Mouse (Mus musculus): ENCODE data around the gene Trak2. TPM values are rescaled to one million over a fixed set of nuclear protein-coding genes. Genes with fewer than 3 reads are reported as not detected.
A peak's percentile ranks its signal among the peaks of the same experiment; 100 is the strongest.

Trak2 gene
- polyA plus RNA-seq, 1 experiment from 2014 or later = 14.0 TPM

DNA sequence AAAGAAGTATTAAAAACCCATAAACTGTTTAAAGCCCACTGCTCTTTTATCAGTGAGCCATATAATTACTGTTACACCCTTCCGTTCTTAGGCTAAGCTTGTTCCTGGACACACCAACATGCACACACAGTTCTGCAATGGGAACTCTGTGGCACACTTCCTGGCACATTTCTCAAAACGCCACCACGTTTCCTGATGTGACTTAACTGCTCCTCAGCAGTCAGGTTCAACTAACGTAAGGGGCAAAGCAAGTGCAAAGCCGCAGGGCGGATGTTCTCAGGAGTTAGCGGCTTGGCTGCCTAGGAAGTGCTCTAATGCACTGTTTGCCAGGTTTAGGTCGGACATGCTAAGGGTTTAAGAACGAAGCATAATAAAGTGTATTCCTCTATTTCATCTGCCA, 17.0 kb downstream of the Trak2 start:
- Histone ChIP-seq H3K4me1 (replicated peaks; ENCODE audit: control insufficient read depth, insufficient read depth, low read length) (peaks cover 15% of the 10 kb centered on the region), H3K27me3 (ENCODE audit: control insufficient read depth, insufficient read depth, low read depth, low read length) (no peaks in the 10 kb centered on the region)

DNA sequence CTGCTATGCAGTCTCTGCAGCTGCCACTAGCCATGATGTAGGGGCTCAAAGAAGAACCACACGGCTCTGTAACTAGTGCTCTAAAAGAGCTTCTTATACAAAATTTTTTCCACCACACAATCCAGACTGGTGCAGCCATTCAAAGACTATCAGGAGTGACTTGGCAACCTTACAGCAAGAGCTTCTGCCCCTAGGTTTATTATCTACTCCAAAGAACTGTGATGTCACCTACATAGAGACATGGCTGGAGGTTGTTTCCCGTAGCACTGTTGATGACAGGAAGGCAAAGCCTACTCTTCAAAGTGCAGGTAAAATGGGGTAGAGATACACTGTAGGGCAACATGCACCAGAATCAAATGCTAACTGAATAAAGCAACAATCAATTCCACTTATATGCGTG, 17.5 kb downstream of the Trak2 start:
- Histone ChIP-seq H3K4me3 (ENCODE audit: low read length) (no peak overlapping the region), H3K36me3 (ENCODE audit: control insufficient read depth, insufficient read depth, low read length) (no peaks in the 10 kb centered on the region), H3K9me3 (ENCODE audit: control insufficient read depth, low read length) (no peaks in the 10 kb centered on the region), H3K4me1 (replicated peaks; ENCODE audit: control insufficient read depth, insufficient read depth, low read length) (peaks cover 18% of the 10 kb centered on the region), H3K4me2 (ENCODE audit: low read depth, low read length) (no peak overlapping the region), H3K9ac (ENCODE audit: low read length) (no peak overlapping the region), H3K27me3 (ENCODE audit: control insufficient read depth, insufficient read depth, low read depth, low read length) (no peaks in the 10 kb centered on the region), H3K27ac (ENCODE audit: low read length) (no peak overlapping the region; the same call in 1 of the 2 replicates)
- ATAC-seq (ENCODE audit: low read depth) = no peak
- WGBS = 77% methylated on average over 3 of the region's 3 CpGs

More for the DNA sequence above, 17.0 kb downstream of the Trak2 start:
- Histone ChIP-seq H3K4me2 (ENCODE audit: low read depth, low read length) (no peak overlapping the region), H3K36me3 (ENCODE audit: control insufficient read depth, insufficient read depth, low read length) (no peaks in the 10 kb centered on the region), H3K9ac (ENCODE audit: low read length) (no peak overlapping the region), H3K27ac (ENCODE audit: low read length) (no peak overlapping the region), H3K9me3 (ENCODE audit: control insufficient read depth, low read length) (no peaks in the 10 kb centered on the region), H3K4me3 (ENCODE audit: low read length) (no peak overlapping the region)
- peak; percentile 63 for ATAC-seq (ENCODE audit: low read depth)
- 64% methylated on average over 9 of the region's 9 CpGs for WGBS

DNA sequence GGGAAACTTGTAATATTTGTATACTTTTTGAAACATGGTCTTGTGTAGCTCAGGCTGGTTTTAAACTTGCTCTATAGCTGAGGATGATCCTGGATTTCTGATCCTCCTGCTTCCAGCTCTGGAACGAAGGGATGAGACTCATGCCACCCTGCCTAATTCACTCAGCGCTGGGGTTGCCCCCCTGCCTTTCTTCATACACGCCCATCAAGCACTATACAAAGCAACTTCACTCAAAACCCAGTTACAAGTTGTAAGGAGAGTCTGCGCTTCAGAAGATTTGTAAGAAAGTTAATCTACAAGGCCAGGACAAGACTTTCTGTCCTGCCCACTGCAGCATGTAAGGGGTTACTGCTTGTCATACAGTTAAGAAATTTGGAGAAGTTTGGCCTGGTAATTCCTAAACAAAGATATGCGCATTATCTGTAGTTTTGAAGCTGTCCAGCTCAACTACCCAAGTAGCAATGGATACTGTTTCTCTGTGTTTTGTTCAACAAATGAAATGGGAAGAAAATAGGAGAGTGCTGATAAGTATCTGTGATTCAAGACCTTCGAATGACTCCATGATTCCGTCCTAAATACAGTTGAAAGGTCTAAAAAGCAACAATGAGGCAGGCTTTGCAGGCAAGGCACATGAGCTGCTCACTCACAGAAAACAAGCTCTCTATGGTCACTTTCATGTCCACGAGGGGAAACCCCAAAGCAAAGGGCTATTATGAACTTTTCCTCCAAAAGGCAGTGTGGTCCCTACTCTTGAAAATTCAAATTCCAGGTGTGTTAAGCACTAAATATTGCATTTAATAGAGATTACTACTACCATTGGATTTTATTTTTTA, 18.4 kb downstream of the Trak2 start:
- H3K9me3 ChIP-seq (ENCODE audit: control insufficient read depth, low read length) = no peaks in the 10 kb centered on the region
- H3K4me3 ChIP-seq (ENCODE audit: low read length) = no peak overlapping the region
- WGBS = 75% methylated on average over 8 of the region's 8 CpGs
- H3K36me3 ChIP-seq (ENCODE audit: control insufficient read depth, insufficient read depth, low read length) = no peaks in the 10 kb centered on the region
- H3K9ac ChIP-seq (ENCODE audit: low read length) = no peak overlapping the region
- ATAC-seq (ENCODE audit: low read depth) = no peak
- H3K27ac ChIP-seq (ENCODE audit: low read length) = no peak overlapping the region
- no peaks in the 10 kb centered on the region for H3K27me3 ChIP-seq (ENCODE audit: control insufficient read depth, insufficient read depth, low read depth, low read length)
- no peak overlapping the region for H3K4me2 ChIP-seq (ENCODE audit: low read depth, low read length)
- H3K4me1 ChIP-seq (replicated peaks; ENCODE audit: control insufficient read depth, insufficient read depth, low read length) = peaks cover 20% of the 10 kb centered on the region

DNA sequence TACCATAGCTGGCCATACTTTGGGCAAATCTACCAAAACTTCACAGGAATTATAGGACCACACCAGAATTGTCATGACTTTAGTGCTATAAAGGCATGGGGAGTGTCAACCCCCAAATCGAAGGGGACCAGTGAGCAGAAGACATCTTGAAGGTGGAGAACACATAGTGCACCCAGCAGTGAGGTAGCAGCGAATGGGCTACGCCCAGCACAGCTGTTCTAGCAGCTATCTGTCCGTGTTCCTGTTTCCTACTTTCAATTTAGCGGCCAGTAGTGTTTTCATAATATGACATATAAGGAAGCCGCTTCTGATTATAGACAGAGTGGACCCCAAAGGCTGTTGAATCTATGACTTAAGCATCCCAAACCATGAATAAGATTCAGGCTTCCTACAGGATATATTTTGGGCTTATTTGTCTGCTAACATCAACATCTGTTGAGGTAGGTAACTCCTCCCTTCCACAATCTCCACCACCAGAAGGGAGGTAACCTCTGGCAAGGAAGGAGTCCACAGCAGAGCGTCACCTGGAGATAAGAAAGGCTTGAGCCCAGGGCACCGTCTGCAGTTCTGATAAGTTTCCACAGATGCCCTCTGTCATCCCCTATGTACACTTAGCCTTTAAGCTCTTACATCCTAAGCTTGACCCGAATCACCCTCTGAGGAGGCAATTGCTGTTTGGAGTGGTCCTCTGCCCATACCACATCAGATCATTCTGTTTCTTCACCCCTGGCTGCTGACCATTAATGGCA, 19.4 kb downstream of the Trak2 start:
- WGBS = 71% methylated on average over 9 of the region's 9 CpGs
- no peak overlapping the region for H3K27ac ChIP-seq (ENCODE audit: low read length)
- no peaks in the 10 kb centered on the region for H3K27me3 ChIP-seq (ENCODE audit: control insufficient read depth, insufficient read depth, low read depth, low read length)
- no peaks in the 10 kb centered on the region for H3K36me3 ChIP-seq (ENCODE audit: control insufficient read depth, insufficient read depth, low read length)
- H3K4me2 ChIP-seq (ENCODE audit: low read depth, low read length) = no peak overlapping the region
- no peak overlapping the region for H3K9ac ChIP-seq (ENCODE audit: low read length)
- no peak for ATAC-seq (ENCODE audit: low read depth)
- H3K4me1 ChIP-seq (replicated peaks; ENCODE audit: control insufficient read depth, insufficient read depth, low read length) = peaks cover 20% of the 10 kb centered on the region
- no peaks in the 10 kb centered on the region for H3K9me3 ChIP-seq (ENCODE audit: control insufficient read depth, low read length)
- no peak overlapping the region for H3K4me3 ChIP-seq (ENCODE audit: low read length)

DNA sequence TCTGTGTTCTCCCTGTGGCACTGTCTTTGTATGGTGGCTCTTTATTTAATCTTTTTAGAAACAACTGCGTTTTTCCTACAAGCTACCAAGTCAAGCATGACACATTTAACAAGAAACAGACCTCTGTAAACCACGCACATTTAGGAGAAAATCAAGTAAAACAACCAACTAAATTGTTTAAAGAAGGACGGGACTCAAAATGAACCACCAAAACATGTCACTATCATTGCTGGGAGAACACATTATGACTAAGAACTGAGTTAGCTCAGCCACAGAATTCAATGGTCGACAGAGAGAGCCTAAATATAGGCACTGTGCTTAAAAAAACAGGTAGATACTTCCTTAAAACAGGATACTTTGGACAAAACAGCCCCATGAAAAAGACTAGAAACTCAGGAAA, 20.2 kb downstream of the Trak2 start:
- WGBS = 65% methylated on average over 4 of the region's 4 CpGs
- Histone ChIP-seq H3K4me2 (ENCODE audit: low read depth, low read length) (no peak overlapping the region), H3K9me3 (ENCODE audit: control insufficient read depth, low read length) (no peaks in the 10 kb centered on the region), H3K27ac (ENCODE audit: low read length) (no peak overlapping the region), H3K4me1 (replicated peaks; ENCODE audit: control insufficient read depth, insufficient read depth, low read length) (peaks cover 19% of the 10 kb centered on the region), H3K4me3 (ENCODE audit: low read length) (no peak overlapping the region), H3K27me3 (ENCODE audit: control insufficient read depth, insufficient read depth, low read depth, low read length) (no peaks in the 10 kb centered on the region), H3K36me3 (ENCODE audit: control insufficient read depth, insufficient read depth, low read length) (no peaks in the 10 kb centered on the region), H3K9ac (ENCODE audit: low read length) (no peak overlapping the region)
- no peak for ATAC-seq (ENCODE audit: low read depth)

DNA sequence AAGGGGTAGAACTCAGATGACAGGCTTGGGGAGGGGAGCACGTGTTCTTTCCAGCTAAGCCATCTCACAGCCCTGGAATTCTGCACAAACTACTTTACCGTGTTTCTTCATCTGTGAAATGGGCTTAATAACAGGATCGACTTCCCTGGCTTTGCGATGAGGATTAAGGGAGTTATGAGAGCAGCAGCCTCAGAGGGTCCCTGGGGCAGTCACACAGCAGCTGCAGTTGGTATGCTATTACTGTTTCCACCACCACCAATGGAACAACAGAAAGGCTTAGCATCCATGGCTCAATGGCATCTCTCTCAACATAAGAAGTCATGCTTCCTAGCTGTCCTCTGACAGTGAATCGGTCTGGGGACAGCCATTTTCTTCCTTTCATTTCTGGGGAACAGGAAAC, 20.7 kb downstream of the Trak2 start:
- no peak overlapping the region for H3K9ac ChIP-seq (ENCODE audit: low read length)
- no peak overlapping the region for H3K4me3 ChIP-seq (ENCODE audit: low read length)
- H3K27ac ChIP-seq (ENCODE audit: low read length) = no peak overlapping the region
- H3K4me1 ChIP-seq (replicated peaks; ENCODE audit: control insufficient read depth, insufficient read depth, low read length) = peaks cover 16% of the 10 kb centered on the region
- no peak for ATAC-seq (ENCODE audit: low read depth)
- H3K9me3 ChIP-seq (ENCODE audit: control insufficient read depth, low read length) = no peaks in the 10 kb centered on the region
- H3K36me3 ChIP-seq (ENCODE audit: control insufficient read depth, insufficient read depth, low read length) = no peaks in the 10 kb centered on the region
- 88% methylated on average over 5 of the region's 5 CpGs for WGBS
- no peaks in the 10 kb centered on the region for H3K27me3 ChIP-seq (ENCODE audit: control insufficient read depth, insufficient read depth, low read depth, low read length)
- no peak overlapping the region for H3K4me2 ChIP-seq (ENCODE audit: low read depth, low read length)

DNA sequence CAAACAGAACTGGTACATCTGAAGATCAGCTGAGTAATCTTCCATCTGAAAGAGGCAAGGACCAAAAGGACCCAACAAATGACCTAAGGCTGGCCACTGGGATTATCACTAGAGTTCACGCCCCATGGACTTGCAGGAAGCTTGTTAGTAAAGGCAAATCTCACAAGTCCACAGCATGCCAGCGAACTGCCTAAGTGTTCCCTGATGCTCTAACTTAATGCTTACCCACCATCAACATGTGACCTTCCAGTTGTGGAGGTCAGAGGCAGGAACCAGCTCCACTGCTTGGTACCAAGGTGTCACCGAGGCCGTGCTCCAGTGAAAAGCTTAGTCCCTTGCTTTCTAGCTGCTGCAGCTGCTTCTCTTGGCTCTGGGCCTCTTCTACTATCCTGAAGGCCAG, 21.4 kb downstream of the Trak2 start:
- no peak for ATAC-seq (ENCODE audit: low read depth)
- Histone ChIP-seq H3K9me3 (ENCODE audit: control insufficient read depth, low read length) (no peaks in the 10 kb centered on the region), H3K4me1 (replicated peaks; ENCODE audit: control insufficient read depth, insufficient read depth, low read length) (peaks cover 12% of the 10 kb centered on the region), H3K9ac (ENCODE audit: low read length) (no peak overlapping the region), H3K27me3 (ENCODE audit: control insufficient read depth, insufficient read depth, low read depth, low read length) (no peaks in the 10 kb centered on the region), H3K36me3 (ENCODE audit: control insufficient read depth, insufficient read depth, low read length) (no peaks in the 10 kb centered on the region), H3K4me2 (ENCODE audit: low read depth, low read length) (no peak overlapping the region), H3K4me3 (ENCODE audit: low read length) (no peak overlapping the region), H3K27ac (ENCODE audit: low read length) (no peak overlapping the region)
- 76% methylated on average over 4 of the region's 4 CpGs for WGBS

DNA sequence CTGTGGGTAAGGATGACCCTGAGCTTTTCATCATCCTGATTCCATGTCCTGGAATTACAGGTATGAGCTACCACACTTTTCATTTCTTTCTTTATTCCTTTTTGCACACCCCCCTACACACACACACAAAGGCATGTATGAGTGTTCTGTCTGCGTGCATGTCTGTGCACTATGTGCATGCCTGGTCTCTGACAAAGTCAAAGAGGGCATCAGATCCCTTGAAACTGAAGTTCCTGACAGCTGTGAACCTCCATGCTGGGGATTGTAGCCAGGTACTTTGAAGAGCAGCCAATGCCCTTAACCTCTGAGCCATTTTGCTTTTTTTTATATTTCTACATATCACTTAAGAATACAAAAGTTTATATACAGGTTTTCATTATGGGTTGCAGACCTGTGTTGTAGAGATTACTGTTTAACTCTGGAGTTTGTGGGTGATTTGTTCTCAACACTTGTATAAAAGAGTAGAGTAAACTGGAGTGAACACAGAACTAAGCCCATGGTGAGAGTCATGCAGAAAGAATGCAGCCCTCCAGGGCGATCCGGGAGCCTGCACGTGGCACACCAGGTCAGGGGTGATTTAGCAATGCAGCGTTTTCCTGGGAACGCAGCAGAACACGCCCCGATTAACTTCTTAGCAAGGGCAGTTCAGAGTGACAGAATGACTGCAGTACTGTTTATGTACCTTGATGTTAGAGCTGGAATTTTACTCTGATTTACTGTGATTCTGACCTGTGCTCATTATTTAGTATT, 22.2 kb downstream of the Trak2 start:
- 18% methylated on average over 8 of the region's 8 CpGs for WGBS
- no peak overlapping the region for H3K9ac ChIP-seq (ENCODE audit: low read length)

DNA sequence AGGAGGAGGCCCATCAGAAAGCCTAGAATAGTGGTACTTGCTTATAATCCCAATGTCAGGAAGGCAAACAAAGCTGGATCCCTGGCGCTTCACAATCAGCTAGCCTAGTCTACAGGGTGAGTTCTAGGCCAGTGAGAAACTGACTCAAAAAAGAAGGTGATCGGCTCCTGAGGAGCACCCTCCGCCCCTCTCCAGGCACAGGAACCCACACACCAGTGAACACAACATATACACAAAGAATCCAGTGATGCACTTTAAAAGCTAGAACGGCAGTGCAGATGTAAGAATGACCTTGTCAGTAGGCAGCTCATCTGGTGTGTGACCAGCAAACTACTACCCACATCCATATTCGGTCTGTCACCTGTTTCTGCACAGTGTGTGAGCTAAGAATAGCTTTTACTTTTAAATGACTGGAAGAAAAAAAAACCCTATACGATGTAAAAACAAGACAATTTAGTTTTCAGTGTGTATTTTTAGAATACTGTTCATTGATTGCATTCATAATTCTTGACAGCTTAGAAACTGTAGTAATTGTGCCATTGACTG, 23.6 kb downstream of the Trak2 start:
- Histone ChIP-seq H3K27me3 (ENCODE audit: control insufficient read depth, insufficient read depth, low read depth, low read length) (no peaks in the 10 kb centered on the region), H3K36me3 (ENCODE audit: control insufficient read depth, insufficient read depth, low read length) (peaks cover 7% of the 10 kb centered on the region; the same call in 1 of the 2 replicates), H3K9ac (ENCODE audit: low read length) (no peak overlapping the region), H3K9me3 (ENCODE audit: control insufficient read depth, low read length) (no peaks in the 10 kb centered on the region), H3K4me3 (ENCODE audit: low read length) (no peak overlapping the region), H3K4me1 (replicated peaks; ENCODE audit: control insufficient read depth, insufficient read depth, low read length) (peaks cover 11% of the 10 kb centered on the region), H3K27ac (ENCODE audit: low read length) (no peak overlapping the region), H3K4me2 (ENCODE audit: low read depth, low read length) (no peak overlapping the region)
- 85% methylated on average over 6 of the region's 6 CpGs for WGBS
- ATAC-seq (ENCODE audit: low read depth) = no peak

More for the DNA sequence above, 22.2 kb downstream of the Trak2 start:
- Histone ChIP-seq H3K4me2 (ENCODE audit: low read depth, low read length) (no peak overlapping the region), H3K27ac (ENCODE audit: low read length) (peak overlapping the region; percentile 32), H3K27me3 (ENCODE audit: control insufficient read depth, insufficient read depth, low read depth, low read length) (no peaks in the 10 kb centered on the region), H3K4me3 (ENCODE audit: low read length) (no peak overlapping the region), H3K9me3 (ENCODE audit: control insufficient read depth, low read length) (no peaks in the 10 kb centered on the region), H3K36me3 (ENCODE audit: control insufficient read depth, insufficient read depth, low read length) (no peaks in the 10 kb centered on the region; the same call in 1 of the 2 replicates), H3K4me1 (replicated peaks; ENCODE audit: control insufficient read depth, insufficient read depth, low read length) (peaks cover 12% of the 10 kb centered on the region)
- ATAC-seq (ENCODE audit: low read depth) = peak; percentile 90
